Mouse (Mus musculus) layer of hippocampus, postnatal 36 days (tissue): ENCODE measurements around the gene AU041133. TPM values are rescaled to one million over a fixed set of nuclear protein-coding genes. Genes with fewer than 3 reads are reported as not detected.

Experiments
- DNase-seq, 2 experiments: peaks; one replicate each; pipeline ENCODE4 v3.0.0; 2022
- total RNA-seq, 2 experiments: library from RNA; stranded (reverse); gene quantifications; 2 replicates each; pipeline ENCODE4 v1.2.3; 2021

AU041133 gene
- 10 to 100 TPM; 10.0 to 10.7 TPM for total RNA-seq

DNA sequence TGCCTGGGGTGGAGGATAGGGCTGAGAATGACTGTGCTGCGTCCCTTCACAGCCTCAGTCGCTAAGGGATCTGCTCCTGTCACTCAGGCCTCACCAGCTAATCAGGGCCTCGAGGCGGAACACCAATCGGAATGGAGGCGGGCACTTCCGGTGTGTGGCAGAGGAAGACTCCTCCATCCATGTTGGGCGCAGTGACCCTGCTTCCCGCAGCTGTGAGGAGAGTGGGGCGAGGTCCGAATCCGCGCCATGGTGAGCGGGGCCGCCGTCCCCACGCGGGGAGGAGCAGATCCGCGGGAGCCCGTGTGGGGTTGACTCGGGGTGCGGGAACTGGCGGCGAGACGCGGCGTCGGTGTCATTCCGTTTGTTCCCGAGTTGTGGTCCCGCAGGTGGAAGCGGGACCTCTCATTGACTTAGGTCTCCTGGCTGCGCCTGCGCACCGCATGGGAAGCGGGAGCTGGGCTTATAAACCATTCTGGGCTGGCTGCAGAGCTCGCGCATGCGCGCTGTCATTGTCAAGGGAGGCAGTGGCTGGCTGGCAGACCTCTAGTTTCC, at the start of gene AU041133:
Gene AU041133 (plus strand): TSS at position 164 of the 552 bp plus-strand sequence.
- DNase-seq, result peak; percentile 90 to 92

DNA sequence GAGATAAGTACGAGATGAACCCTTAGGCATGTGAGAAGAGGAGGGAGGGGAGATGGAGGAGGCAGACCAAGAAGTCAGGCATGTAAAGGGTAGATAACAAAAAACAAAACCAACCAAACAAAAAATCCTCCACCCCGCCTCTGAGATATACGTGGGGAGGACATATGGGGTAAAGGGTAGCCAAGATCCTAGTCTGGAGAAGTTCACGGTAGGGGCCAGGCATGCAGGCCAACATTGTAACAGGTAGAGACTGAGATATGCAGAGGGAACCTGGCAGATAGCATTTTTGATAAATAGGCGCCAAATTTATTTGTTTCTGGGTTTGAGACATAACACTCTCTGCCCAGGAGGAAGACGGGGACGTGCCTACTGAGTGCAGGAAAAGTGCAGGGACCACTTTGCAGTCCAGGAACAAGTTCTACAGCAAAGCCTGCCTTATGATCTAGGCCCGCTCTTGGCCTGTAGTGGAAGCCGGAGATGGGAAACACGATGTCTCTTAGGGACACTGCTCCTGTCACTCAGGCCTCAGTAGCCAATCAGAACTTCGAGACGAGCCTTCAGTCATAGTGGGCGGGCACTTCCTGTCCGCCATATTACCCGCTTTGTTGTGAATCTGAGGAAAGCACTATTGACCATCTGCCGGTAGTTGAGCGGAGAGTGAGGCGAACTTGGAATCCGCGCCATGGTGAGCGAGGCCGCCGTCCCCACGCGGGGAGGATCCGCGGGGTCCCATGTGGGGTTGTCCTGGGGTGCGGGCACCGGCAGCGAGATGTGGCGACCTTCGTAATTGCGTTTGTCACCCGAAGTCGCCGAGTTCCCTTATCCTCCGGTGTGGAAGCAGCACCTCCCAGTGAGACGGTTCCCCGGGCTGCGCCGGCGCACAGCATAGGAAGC, 44.8 kb upstream of the AU041133 start, which contains the start of gene BC024063:
Gene BC024063 (plus strand): TSS at position 626 of the 894 bp plus-strand sequence.
- DNase-seq, result peak; percentile 68 to 76

DNA sequence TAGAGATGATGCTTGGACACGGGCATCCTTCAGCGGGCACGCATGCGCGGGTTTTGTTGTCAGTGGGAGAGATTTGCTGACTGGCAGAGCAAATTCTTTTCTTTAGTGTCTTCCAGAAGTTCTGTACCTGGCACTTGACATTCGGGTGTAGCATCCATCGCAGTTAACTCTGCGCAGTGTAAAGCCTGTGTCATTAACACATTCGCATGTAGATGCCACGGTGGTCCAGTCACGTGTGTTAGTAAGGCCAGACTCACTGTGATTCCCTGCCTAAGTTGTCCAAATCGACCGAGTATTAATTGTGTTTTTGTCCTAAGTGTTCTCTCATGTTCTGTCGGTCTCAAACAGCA, 44.2 kb upstream of the AU041133 start:
- DNase-seq, result peak in 1 of 2 experiments; percentile 3

DNA sequence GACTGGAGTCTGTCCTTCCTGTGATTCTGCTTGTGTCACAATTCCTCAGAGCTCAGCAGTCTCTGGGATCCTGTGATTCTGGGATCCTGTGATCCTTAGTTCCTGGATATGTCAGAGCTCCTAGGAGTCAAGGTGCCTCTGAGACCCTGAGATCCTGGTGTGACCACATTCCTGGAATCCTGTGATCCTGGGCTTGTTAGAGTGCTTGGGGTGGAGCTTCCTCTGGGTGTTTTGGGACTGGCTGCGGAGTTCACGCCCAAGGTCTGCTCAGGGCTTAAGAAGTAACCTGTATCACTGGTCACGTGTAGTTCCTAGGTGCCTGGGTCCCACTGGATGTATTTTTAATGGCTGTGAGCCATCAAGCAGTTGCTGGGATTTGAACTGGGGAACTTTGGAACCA, 10.6 kb upstream of the AU041133 start:
- DNase-seq, result no peak

DNA sequence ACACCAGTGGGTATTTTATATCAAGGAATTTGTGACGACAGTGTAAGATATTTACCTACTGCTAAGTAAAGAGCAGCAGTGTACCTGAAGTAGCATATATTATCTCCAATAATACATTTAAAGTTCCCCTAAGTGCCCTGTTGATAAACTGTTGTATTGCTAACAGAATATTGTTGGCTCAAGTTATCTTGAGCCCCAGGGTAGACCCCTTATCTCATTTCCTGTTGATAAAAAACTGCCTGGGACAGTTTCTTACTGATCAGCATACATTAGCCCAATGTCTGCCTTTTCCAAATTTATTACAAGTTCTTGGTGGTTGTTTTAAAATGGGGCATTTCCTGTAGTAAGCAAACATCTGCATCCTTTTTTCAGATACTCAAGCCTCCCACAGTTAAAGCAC, 17.5 kb downstream of the AU041133 start:
- no peak for DNase-seq

DNA sequence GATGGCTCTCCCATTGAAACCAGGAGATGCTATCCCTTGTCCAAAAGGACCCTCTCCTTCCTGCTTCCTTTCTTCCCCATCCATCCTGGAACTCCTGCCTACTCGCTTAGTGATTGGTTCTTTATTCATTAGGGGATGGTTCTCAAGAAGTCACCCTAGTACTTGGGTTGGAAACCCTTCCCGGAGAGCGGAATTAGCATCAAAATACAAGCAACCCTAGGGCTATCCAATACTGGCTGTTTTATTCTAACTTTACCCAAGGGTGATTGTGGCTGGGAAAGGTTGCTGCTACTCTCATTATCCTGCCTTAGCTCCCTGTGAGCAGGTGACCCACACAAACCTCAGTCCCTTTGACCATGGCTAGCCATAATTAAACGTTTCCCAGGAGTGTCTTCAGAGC, 19.8 kb downstream of the AU041133 start:
- no peak for DNase-seq

DNA sequence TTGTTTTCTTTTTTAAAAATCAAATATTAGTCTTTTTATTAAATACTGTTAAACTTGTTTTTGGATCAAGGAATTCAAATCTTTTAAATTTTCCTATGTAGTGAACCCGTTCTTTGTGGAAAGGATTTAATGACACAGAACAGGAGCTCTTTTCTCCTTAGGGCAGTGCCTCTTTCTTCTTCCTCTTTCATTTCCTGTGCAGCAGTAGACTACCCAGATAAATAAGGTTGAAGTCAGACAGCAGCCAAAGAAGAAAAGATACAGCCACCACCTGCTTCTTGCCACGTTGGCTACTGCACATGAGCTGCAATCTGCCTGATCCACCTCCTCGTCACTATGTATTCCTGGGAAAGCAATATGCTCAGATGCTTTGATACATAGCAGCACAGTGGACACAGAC, 40.0 kb downstream of the AU041133 start:
- no peak for DNase-seq

DNA sequence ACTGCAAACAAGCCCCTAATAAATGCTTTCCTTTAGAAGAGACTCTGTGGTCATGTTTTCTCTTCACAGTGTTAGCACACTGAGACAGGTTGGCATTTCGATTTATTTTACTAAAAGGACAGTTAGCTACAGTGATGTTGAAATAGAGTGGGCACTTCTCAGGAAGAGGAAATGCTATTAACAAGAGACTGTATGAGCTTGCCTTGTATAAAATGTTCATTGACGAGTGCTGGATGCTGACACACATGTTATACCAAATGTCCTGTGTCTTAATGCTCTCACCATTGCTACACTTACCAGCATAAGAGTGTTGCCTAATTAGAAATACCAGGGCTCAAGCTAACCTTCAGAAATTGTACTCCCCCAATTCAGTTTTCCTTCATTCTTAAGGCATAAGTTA, 42.0 kb downstream of the AU041133 start:
- DNase-seq, result no peak

DNA sequence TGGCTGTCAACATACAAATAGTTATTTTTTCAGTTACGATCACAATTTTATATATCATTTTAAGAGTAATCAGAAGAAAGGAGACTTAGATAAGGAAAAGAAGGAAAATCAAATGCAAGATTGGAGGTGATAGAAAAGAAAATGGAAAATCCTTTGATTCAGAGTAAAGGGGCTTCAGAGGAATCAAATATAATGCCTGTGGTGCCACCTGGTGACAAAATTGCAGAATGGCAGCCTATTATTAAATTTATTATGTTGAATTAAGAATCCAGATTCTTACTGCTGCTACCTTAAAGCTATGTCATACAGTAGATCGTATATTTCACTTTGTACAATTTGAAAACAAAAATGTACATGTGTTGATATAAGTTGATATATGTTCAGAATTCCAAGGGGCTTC, 43.0 kb downstream of the AU041133 start:
- no peak for DNase-seq

DNA sequence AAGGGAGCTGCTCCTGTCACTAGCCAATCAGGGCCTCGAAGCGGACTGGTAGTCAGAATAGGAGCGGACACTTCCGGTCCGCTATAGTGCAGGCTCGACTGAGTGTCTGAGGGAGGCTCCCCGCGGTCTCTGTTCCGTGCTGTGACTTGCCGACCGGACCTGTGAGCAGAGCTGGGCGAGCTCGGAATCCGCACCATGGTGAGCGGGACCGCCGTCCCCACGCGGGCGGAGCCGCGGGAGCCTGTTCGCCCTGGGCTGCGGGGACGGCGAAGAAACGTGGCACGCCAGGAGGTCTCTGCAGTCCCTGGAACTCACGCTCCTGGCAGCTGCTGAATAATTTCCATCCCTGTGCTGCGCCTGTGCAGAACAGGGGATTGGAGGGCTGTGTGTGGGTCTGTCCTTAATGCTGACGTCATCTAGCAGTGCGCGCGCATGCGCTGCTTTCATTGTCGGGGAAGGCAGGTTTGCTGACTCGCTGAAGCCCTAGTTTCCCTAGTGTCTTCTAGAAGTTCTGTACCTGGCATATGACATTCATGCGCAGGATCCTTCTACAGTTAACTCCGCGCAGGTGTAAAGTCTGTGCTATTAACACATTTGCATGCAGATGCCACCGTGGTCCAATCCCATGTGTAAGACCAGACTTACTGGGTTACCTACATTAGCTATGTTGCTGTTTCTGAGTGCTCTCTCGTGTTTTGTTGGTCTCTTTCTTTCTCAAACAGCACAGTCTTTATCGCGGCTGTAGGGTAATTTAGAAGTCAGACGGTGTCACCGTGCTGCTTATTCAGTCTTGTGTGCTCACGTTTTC, 50.6 kb downstream of the AU041133 start:
- DNase-seq, result peak; percentile 86 to 87

Other genes with a start within 250 kb of the AU041133 start
- 1 to 10 TPM; 4.4 to 4.6 TPM for gene Zfp781, start 197.5 kb upstream of the AU041133 start, total RNA-seq
- 10 to 100 TPM; 13.9 to 14.3 TPM for gene Zfp873, start 79.9 kb upstream of the AU041133 start, total RNA-seq
- gene BC024063, start 44.7 kb upstream of the AU041133 start, total RNA-seq, result 1 to 10 TPM; 7.5 to 9.8 TPM
- 10 to 100 TPM; 22.8 to 23.9 TPM for gene Zfp938, start 113.3 kb downstream of the AU041133 start, total RNA-seq
- gene 4932415D10Rik, start 188.6 kb downstream of the AU041133 start, total RNA-seq, result not detected
- 1 to 10 TPM; 6.6 to 8.6 TPM for gene Gm4924, start 226.2 kb downstream of the AU041133 start, total RNA-seq